Mouse (Mus musculus) cortical plate, adult 2 months (tissue): ENCODE measurements at regions not wholly inside any gene's neighbourhood (a gene's known extent, or its start where the extent isn't known, plus 50 kb on each side); places are given as distances from the start of the nearest gene placed in this dataset.

Experiments used
- CTCF ChIP-seq: fragments of 200-500 bp; IDR thresholded peaks from 2 replicates; pipeline ENCODE4 v1.5.1; 2011; ENCODE audit warnings: mild to moderate bottlenecking, control low read depth, low read length; ENCODE audit not compliant: insufficient read depth; ENCODE audit errors: extremely low read depth
- POLR2A ChIP-seq: fragments of 200-500 bp; IDR thresholded peaks from 2 replicates; pipeline ENCODE4 v1.6.1; 2011; ENCODE audit warnings: mild to moderate bottlenecking, low read length, control low read depth; ENCODE audit not compliant: insufficient read depth; ENCODE audit errors: extremely low read depth

DNA sequence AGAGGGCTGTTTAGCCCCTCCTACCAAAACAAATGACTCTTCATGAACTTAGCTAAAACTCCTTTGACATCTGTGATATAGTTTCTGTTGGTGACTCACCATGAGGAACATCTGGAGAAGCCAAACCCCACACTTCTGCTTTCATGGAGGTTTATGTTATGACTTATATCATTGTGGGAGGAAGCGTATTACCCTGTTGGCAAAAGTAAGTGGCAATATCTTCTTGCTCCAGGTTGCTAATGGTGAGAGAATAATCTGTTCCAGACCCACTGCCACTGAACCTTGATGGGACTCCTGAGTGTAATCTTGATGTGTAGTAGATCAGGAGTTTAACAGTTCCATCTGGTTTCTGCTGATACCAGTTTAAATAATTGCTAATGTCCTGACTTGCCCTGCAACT, 1096.2 kb upstream of the Tacstd2 start:
- TF ChIP-seq CTCF: no peak
- no peak for TF ChIP-seq POLR2A
